Mouse (Mus musculus): ENCODE measurements around the gene Ccer2. TPM values are rescaled to one million over a fixed set of nuclear protein-coding genes. Genes with fewer than 3 reads are reported as not detected.

Ccer2 gene
- polyA plus RNA-seq (2016; fragmentation: Nextera tagmentation; extraction: Ambion mirVana): not detected in 2 replicates

DNA sequence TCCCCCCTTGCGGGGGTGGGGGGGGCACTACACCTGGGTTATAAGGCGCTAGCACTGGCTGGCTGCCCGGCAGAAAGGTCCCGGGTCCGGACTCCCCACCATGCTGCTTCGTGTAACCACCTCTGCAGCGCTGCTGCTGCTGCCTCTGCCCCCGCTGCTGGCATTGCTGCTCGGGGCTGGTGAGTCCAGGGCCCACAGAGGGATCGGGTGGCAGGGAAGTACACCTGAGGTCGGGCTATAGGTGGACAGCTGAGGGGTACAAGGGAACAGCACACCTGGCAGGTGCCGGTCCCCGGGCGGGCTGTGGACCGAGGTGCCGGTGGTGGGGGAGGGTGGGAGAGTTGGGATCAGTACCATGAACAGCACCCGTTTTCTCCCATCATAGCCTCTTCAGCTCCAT, at the start of gene Ccer2:
Gene Ccer2, plus strand, starts transcription at position 96 of the 400 bp plus-strand sequence.
- Histone ChIP-seq H3K9ac (0 out of 2 replicates have a peak within 1 kb of the TSS, but pooled peaks have one; percentile 7), H3K27me3 (peaks cover 24% of the 10 kb centered on the region), H3K9me3 (no peaks in the 10 kb centered on the region), H3K4me1 (peaks cover 7% of the 10 kb centered on the region), H3K27ac (no peak within 1 kb of the TSS), H3K36me3 (replicated peaks) (peaks cover 48% of the 10 kb centered on the region), H3K4me2 (peak within 1 kb of the TSS; percentile 38), H3K4me3 (replicated peaks) (0 out of 2 replicates have a peak within 1 kb of the TSS, but pooled peaks have one; percentile 11)
- WGBS: 5% methylated on average over 15 of the region's 17 CpGs
- no peak for ATAC-seq (ENCODE audit: low FRiP score)

DNA sequence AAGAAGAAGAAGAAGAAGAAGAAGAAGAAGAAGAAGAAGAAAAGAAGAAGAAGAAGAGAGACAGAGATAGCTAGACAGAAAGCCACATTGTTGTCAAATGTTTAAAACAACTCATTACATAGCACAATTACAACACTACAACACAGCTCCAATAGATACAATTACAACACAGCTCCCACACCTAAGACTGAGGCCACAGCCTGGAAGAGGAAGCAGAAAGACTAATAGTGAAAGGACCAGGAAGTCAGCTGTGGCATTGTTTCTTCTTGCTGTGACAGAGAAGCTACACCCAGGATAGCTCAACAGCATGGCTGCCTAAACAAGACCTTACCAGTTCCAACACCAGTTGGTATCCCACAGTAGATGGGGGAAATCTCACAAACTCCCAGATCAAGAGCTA, 46.5 kb upstream of the Ccer2 start:
- Histone ChIP-seq H3K36me3 (replicated peaks) (no peaks in the 10 kb centered on the region), H3K4me2 (no peak overlapping the region), H3K9me3 (no peaks in the 10 kb centered on the region), H3K4me3 (replicated peaks) (no peak overlapping the region), H3K27ac (no peak overlapping the region), H3K9ac (no peak overlapping the region), H3K27me3 (no peaks in the 10 kb centered on the region), H3K4me1 (no peaks in the 10 kb centered on the region)
- ATAC-seq (ENCODE audit: low FRiP score): no peak

DNA sequence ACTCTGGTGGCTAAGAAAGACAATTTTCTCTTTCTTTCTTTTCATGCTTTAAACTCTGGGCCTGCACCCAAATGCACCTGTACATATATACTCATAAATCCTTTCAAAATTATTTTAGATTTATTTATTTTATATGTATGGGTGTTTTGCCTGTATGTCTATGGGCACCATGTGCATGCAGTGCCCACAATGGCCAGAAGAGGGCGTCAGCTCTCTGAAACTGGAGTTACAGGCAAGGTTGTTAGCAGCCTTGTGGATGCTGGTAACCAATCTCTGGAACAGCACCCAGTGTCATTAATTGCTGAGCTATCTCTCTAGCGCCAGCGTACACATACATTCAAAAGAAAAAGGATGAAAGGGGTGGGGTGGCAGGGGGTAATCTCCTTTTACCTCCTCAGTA, 45.0 kb upstream of the Ccer2 start:
- 68% methylated on average over 3 of the region's 3 CpGs for WGBS
- Histone ChIP-seq H3K27ac (no peak overlapping the region), H3K4me2 (no peak overlapping the region), H3K4me3 (replicated peaks) (no peak overlapping the region), H3K36me3 (replicated peaks) (no peaks in the 10 kb centered on the region), H3K4me1 (no peaks in the 10 kb centered on the region), H3K27me3 (no peaks in the 10 kb centered on the region), H3K9ac (no peak overlapping the region), H3K9me3 (no peaks in the 10 kb centered on the region)
- ATAC-seq (ENCODE audit: low FRiP score): no peak

DNA sequence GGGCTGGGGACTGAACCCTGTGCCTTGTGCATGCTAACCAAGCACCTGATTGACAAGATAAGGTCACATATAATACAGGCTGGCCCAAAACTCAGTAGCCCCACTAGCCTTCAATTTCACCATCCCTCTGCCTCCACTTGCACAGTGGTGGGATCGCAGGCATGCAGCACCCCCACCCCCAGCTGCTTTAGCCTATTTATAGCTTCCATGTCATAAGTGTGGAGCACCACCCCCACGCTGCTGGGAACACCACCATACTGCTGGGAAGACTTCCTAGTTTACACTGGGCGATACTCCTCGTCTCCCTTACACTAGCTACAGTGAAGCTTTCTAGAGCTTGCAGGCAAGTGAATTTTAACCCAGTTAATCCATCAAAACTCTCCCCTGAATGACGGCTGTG, 41.3 kb upstream of the Ccer2 start:
- Histone ChIP-seq H3K27ac (no peak overlapping the region), H3K4me2 (no peak overlapping the region), H3K4me3 (replicated peaks) (no peak overlapping the region), H3K36me3 (replicated peaks) (no peaks in the 10 kb centered on the region), H3K4me1 (peaks cover 10% of the 10 kb centered on the region), H3K9ac (no peak overlapping the region), H3K27me3 (no peaks in the 10 kb centered on the region), H3K9me3 (no peaks in the 10 kb centered on the region)
- WGBS: 90% methylated on average over 5 of the region's 5 CpGs
- ATAC-seq (ENCODE audit: low FRiP score): no peak

DNA sequence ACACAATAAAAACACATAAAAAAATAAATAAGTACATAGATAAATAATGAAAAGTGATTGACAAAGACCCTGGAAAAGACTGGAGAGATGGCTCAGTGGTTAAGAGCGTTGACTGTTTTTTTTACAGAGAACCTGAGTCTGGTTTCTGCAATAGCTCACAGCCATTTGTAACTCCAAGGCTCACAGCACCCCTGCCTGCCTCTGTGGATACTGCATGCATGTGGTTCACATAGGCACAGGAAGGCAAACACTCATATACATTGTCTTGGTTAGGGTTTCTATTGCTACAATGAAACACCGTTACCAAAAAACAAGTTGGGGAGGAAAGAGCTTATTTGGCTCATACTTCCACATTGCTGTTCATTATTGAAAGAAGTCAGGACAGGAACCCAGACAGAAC, 40.4 kb upstream of the Ccer2 start:
- Histone ChIP-seq H3K4me3 (replicated peaks) (no peak overlapping the region), H3K36me3 (replicated peaks) (no peaks in the 10 kb centered on the region), H3K9ac (no peak overlapping the region), H3K4me1 (peaks cover 10% of the 10 kb centered on the region), H3K9me3 (no peaks in the 10 kb centered on the region), H3K27ac (no peak overlapping the region), H3K4me2 (no peak overlapping the region), H3K27me3 (no peaks in the 10 kb centered on the region)
- WGBS: 91% methylated on average over 2 of the region's 2 CpGs
- ATAC-seq (ENCODE audit: low FRiP score): no peak

DNA sequence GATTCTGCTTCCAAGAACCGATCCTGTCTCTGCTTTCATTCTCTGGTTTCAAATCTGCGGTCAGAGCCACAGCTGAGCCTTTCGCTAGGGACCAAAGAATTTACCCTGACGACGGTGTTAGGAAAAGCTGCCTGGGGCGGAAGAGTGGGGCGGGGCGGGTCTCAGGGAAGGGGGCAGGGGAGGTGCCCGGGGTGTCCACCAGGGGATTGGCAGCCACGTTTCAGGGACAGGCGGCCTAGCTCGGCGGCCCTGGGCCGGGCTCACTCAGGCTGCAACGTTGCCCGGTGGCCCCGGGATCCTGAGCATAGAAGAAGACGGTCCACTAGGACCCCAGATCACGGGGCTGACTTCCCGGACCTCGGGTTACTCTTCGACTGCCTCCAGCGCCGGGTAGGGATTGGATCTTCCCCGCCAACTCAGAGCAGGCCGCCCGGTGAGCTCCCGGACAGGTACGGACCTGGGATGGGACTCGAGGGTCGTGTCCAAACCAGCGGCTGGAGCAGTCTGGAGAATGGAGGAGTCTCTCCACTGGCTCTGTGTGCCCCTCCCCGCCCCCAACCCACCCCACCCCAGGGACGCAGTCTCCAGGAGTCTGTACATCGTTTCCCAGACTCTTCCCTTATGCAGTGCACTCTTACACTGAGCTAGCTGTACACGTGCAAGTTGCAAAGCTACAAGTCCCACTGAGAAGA, 39.2 kb upstream of the Ccer2 start, which contains the start of gene Fbxo17:
Gene Fbxo17, plus strand, starts transcription at position 215 of the 692 bp plus-strand sequence.
- Histone ChIP-seq H3K36me3 (replicated peaks) (no peaks in the 10 kb centered on the region), H3K9me3 (no peaks in the 10 kb centered on the region), H3K27ac (no peak within 1 kb of the TSS), H3K4me1 (peaks cover 10% of the 10 kb centered on the region), H3K9ac (peak within 1 kb of the TSS; percentile 61), H3K27me3 (no peaks in the 10 kb centered on the region), H3K4me2 (peak within 1 kb of the TSS; percentile 75), H3K4me3 (replicated peaks) (peak within 1 kb of the TSS; percentile 48)
- 2% methylated on average over 36 of the region's 36 CpGs for WGBS
- ATAC-seq (ENCODE audit: low FRiP score): peak; percentile 58; the same call in 1 of the 2 replicates

DNA sequence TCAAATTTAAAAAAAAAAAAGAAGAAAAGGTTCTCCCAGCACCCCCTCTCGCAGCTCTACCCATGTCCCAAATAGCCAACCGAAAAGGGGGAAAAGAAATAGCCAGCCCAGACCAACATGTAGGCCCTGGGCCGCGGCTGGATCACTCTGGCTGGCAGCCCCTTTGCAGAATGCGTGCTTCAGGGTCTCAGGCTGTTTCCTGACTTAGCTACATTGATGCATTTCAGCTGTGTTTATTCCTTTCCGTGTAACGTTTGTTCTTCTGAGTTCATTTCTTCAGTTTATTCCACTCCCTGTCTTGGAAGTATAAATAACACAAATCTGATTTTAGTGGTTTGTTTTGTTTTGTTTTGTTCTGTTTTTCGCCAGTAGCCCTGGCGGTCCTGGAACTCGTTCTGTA, 38.2 kb upstream of the Ccer2 start:
- H3K4me1 ChIP-seq: peaks cover 10% of the 10 kb centered on the region
- no peak overlapping the region for H3K4me2 ChIP-seq
- H3K36me3 ChIP-seq (replicated peaks): no peaks in the 10 kb centered on the region
- no peak overlapping the region for H3K9ac ChIP-seq
- H3K9me3 ChIP-seq: no peaks in the 10 kb centered on the region
- H3K27ac ChIP-seq: no peak overlapping the region
- no peak for ATAC-seq (ENCODE audit: low FRiP score)
- 91% methylated on average over 10 of the region's 10 CpGs for WGBS
- no peak overlapping the region for H3K4me3 ChIP-seq (replicated peaks)
- no peaks in the 10 kb centered on the region for H3K27me3 ChIP-seq

DNA sequence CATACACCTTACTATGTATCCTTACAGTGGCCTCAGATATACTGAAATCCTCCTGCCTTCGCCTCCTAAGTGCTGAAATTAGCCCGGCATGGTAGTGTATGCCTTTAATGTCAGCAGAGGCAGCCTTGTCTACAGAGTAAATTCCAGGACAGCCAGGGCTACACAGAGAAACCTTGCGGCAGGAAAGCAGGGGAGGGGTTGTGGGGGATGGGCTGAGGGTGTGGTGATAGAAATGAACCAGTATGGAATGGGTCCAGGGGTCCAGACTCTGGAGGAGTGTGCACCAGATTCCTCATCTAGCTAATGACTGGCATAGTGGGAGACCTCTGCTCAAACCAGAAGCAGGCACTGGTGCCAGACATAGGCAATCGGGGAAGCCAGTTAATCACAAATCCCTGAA, 36.8 kb upstream of the Ccer2 start:
- Histone ChIP-seq H3K27me3 (no peaks in the 10 kb centered on the region), H3K4me2 (no peak overlapping the region), H3K9me3 (no peaks in the 10 kb centered on the region), H3K4me3 (replicated peaks) (no peak overlapping the region), H3K27ac (no peak overlapping the region), H3K4me1 (peaks cover 10% of the 10 kb centered on the region), H3K36me3 (replicated peaks) (no peaks in the 10 kb centered on the region), H3K9ac (no peak overlapping the region)
- 57% methylated on average over 4 of the region's 4 CpGs for WGBS
- no peak for ATAC-seq (ENCODE audit: low FRiP score)

DNA sequence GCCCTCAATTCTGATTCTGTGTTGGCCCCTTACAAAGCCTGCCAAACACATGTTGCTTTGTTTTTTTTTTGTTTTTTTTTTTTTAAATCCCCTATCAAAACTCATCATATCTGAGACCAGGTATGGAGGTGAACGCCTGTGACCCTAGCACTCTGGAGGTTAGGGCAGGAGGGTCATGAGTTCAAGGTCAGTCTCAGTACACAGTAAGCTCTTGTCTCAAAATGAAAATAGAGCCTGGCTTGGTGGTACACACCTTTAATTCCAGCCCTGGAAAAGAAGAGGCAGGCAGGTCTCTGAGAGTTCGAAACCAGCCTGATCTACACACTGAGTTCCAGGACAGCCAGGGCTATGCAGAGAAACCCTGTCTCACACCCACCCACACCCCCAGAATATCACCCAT, 36.3 kb upstream of the Ccer2 start:
- H3K4me1 ChIP-seq: peaks cover 10% of the 10 kb centered on the region
- H3K36me3 ChIP-seq (replicated peaks): no peaks in the 10 kb centered on the region
- 89% methylated on average over 2 of the region's 2 CpGs for WGBS
- no peak overlapping the region for H3K27ac ChIP-seq
- no peak overlapping the region for H3K9ac ChIP-seq
- H3K4me2 ChIP-seq: no peak overlapping the region
- H3K9me3 ChIP-seq: no peaks in the 10 kb centered on the region
- H3K27me3 ChIP-seq: no peaks in the 10 kb centered on the region
- ATAC-seq (ENCODE audit: low FRiP score): no peak
- no peak overlapping the region for H3K4me3 ChIP-seq (replicated peaks)

DNA sequence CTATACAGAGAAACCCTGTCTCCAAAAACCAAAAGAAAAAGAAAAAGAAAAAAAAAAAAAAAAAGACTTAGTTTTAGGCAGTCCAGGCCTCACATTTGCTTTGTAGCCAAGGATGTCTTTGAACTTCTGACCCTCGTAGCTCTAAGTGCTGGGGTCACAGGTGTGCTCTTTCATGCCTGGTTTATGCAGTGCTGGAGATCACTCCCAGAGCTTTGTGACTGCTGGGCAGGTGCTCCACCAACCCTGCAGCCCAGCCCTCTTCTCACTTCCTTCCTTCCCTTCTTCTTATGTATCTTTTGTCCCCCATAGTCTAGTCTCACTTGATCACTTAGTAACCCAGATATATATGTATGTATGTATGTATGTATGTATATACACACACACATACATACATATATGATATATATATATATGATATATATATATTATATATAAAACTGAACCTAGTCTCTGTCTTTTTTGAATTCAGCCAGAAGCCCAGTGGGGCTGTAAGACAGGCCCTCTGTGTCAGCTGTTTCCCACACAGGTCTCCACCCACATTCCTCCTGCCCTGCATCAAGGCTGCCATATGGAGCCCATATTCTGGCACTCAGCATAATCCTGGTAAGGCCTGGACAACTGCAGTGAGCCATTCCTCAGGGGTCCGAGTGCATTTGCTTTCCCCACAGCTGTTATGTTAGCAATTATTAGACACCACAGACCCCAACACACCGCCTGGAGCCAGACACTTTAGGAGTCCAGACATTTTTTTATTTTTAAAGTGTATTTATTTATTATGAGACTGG, 35.0 kb upstream of the Ccer2 start:
- Histone ChIP-seq H3K36me3 (replicated peaks) (no peaks in the 10 kb centered on the region), H3K27me3 (no peaks in the 10 kb centered on the region), H3K4me2 (no peak overlapping the region), H3K9me3 (no peaks in the 10 kb centered on the region), H3K4me1 (peaks cover 10% of the 10 kb centered on the region), H3K9ac (no peak overlapping the region), H3K4me3 (replicated peaks) (no peak overlapping the region), H3K27ac (no peak overlapping the region)
- no peak for ATAC-seq (ENCODE audit: low FRiP score)
- WGBS: 73% methylated on average over 3 of the region's 3 CpGs

DNA sequence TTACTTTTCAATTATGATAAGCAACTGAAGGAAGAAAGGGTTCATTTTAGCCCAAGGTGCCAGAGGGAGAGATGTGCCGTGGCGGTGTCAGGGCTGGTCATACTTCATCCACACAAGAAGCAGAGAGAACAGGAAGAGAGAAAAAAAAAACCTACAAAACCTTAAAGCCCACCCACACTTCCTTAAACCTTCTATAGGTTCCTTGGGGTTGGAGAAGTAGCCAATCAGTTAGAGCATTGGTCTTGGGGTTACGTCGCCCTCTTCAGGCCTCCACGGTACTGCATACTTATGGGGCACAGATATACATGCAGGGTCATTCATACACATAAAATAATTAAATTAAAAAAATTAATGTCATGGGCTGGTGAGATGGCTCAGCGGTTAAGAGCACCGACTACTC, 33.9 kb upstream of the Ccer2 start:
- Histone ChIP-seq H3K4me3 (replicated peaks) (no peak overlapping the region), H3K27ac (no peak overlapping the region), H3K9me3 (no peaks in the 10 kb centered on the region), H3K4me1 (peaks cover 2% of the 10 kb centered on the region; the same call in 1 of the 2 replicates), H3K36me3 (replicated peaks) (no peaks in the 10 kb centered on the region), H3K27me3 (no peaks in the 10 kb centered on the region), H3K4me2 (no peak overlapping the region), H3K9ac (no peak overlapping the region)
- 93% methylated on average over 7 of the region's 7 CpGs for WGBS
- no peak for ATAC-seq (ENCODE audit: low FRiP score)

DNA sequence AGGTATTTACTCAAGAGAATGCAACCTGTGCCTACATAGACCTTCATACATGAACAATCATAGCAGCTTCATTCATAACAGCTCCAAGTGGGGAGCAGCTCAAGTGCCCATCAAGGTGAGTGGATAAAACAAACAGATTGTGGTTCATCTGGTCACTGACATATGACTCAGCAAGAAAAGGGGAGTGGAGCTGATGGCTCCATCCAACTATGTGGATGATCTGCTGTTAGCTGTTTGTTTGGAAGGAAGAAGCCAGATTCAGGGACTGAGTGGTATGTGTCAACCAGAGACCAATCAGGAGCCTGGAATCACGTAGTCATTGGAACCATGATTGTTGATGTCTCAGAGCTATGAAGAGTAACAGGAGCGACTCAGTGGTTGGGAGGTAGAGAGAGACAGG, 31.4 kb upstream of the Ccer2 start:
- no peak overlapping the region for H3K27ac ChIP-seq
- WGBS: 93% methylated on average over 2 of the region's 2 CpGs
- H3K9me3 ChIP-seq: no peaks in the 10 kb centered on the region
- H3K36me3 ChIP-seq (replicated peaks): no peaks in the 10 kb centered on the region
- no peak overlapping the region for H3K4me3 ChIP-seq (replicated peaks)
- H3K27me3 ChIP-seq: no peaks in the 10 kb centered on the region
- H3K9ac ChIP-seq: no peak overlapping the region
- H3K4me2 ChIP-seq: no peak overlapping the region
- ATAC-seq (ENCODE audit: low FRiP score): no peak
- H3K4me1 ChIP-seq: 0 out of 2 replicates have a peak, but pooled peaks cover 5% of the 10 kb centered on the region
